Mouse (Mus musculus) gastrocnemius, postnatal 14 days (tissue): ENCODE data around the gene Mturn. TPM values are rescaled to one million over a fixed set of nuclear protein-coding genes. Genes with fewer than 3 reads are reported as not detected.

ENCODE experiments used
- DNase-seq: peaks from one replicate; pipeline ENCODE4 v3.0.0; 2021; ENCODE audit warnings: mixed read lengths
- intact Hi-C: fragments of 180-260 bp; cut with DNase I; formaldehyde crosslinking; loops from one replicate; pipeline ENCODE4 v1.15.1; 2025; ENCODE audit warnings: low total_unique reads
- long read RNA-seq, 2 experiments: library from polyadenylated mRNA; stranded (forward); transcript quantifications; one replicate each; pipeline ENCODE4 v2.0.0; 2021
- total RNA-seq, 2 experiments: library from RNA; stranded (reverse); gene quantifications; 2 replicates each; pipeline ENCODE4 v1.2.3; 2021

The Mturn gene
- total RNA-seq = 1 to 10 TPM; 6.9 to 8.0 TPM
- long read RNA-seq, experiment 1, full-length matches to known transcripts = 3 of 7 reads
- long read RNA-seq, experiment 1, partial matches to known transcripts = 0 of 7 reads
- long read RNA-seq, experiment 1, other reads (novel, unspliced or antisense) = 4 of 7 reads
- long read RNA-seq, experiment 2, full-length matches to known transcripts = 13 of 16 reads
- long read RNA-seq, experiment 2, partial matches to known transcripts = 0 of 16 reads
- long read RNA-seq, experiment 2, other reads (novel, unspliced or antisense) = 3 of 16 reads

DNA sequence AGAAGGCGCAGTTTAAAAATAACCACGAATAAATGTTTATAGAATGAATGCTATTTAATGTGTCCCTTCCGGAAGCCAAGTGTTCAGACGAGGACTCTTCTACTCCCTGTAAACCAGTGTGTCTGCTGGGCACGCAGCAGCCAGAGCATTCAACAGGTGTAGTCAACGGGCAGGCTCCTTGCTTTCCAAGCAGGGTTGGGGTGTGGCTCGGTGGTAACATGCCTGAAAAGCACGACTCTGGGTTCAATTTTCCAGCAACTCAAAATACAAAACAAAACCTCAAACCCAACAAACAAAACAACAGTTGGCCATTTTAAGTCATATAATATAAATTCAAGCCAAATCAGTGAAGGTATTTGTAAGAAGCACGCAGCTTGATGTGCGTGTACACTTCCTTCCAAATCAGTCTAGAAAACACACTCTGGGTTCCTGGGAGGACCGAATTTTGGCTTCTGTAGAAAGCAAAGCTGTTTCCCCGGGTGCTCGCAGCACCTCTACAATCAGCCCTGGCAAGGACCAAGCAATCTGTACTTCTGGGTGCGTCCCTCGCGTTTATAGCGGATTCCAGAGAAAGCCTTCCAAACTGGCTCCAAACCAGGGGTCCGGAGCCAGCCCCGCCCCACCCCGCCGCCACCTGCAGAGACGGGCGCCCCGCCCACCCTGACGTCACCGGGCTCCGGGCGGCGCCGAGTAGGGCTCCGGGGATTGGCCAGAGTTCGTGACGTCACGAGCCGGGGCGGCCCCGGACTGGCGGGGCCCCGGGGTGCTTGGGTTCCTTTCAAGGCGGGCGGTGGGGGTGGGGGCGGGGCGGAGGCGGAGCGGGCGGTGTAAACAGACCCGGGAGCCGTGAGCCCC, at the start of gene Mturn:
Mturn (plus strand) TSS at position 734 of the 855 bp plus-strand sequence.
- peak; percentile 99 for DNase-seq
- intact Hi-C loops = no loop called here

- intact Hi-C loops = no loop called here
Measured at GRCm38 (mm10) chr6:54639877-54640276, 41.5 kb upstream of the Mturn start.

DNA sequence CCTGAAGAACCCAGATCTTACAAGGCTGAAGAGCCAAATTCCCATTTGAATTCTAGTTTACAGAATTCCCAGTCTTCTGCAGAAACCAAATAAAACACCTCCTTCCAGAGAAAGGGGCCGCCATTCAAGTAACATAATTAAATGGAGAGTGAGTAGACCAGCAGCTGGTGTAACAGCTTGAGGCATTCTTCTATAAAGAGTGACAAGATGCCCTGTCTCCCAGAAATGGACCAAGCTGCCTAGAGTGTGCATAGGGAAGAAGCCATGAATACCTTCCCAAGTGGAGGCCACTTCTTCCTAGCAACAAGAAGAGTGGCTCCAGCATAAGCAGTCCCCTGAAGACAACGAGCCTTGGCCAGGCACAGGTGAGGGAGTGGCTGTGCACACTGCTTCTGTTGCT, 39.5 kb upstream of the Mturn start:
- intact Hi-C loops = no loop called here
- DNase-seq = no peak

More at GRCm38 (mm10) chr6:54639877-54640276, 41.5 kb upstream of the Mturn start:
- no peak for DNase-seq

DNA sequence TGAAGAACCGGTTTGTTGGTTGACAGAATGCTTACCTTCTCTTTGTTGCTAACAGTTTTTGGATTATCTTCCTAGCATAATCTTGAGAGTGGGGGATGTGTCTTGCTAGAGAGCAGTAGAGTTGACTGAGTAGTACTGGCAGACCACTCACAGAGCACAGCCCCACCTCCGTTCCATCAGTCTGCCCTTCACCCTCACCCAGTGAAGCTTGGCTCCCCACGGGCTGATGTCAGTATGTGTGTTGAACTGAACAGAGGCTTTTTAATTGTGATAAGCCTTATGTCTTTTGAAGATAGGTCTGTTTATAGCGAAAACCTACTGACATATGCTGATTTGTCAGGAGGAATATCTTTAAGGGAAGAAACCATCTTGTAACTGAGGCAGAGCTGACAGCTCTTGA, 38.2 kb upstream of the Mturn start:
- intact Hi-C loops = no loop called here
- DNase-seq = no peak

DNA sequence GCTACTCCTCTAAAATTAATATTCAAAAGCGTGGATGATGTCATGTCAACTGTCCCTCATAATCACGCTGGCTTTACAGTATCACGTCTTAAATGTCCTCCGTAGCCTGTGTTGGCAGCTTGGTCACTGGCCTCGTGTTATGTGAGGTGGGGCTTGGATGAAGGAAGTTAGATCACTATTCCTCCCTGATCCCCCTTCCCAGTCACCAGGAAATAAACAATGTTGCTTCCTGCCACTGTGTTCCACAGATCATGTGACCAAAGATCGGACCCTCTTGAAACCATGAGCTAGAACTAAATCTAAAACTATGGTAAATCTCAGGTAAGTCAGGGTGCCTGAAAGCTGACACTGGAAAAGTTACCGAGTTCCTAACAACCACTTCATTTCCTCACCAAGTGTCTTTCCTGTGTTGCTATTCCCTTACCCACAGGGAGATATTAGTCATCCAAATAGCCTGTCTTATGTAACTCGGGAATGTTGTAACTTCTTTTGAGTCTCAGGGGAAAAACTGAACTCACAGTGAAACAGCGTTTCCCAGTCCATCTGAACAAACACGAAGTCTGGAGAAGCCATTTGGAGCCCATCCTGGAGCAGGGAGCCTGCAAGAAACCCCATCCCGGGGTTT, 25.8 kb upstream of the Mturn start:
- intact Hi-C loops = no loop called here
- DNase-seq = peak; percentile 21

DNA sequence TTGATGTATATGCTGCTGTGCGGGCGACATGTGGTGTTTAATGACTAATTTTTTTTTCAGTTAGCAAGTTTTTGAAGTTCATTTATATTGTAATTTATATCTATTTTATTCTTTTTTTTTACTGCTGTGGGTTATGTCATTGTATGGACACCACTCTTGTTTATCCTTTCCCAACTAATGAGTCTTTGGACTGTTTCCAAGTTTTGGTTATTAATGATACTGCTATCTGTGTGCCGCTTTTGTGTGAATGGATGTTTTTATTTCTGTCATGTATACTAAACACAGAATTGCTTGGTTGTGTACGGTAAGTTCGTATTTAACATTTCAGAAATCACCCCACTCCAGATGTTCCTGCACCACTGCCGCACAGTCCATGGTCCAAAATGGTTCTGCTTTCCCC, 23.6 kb upstream of the Mturn start:
- intact Hi-C loops = no loop called here

GRCm38 (mm10) chr6:54669868-54670267, 11.6 kb upstream of the Mturn start:
- intact Hi-C loops = no loop called here
- no peak for DNase-seq

More for the DNA sequence above, 23.6 kb upstream of the Mturn start:
- no peak for DNase-seq

- intact Hi-C loops = no loop called here
- DNase-seq = no peak
Measured at GRCm38 (mm10) chr6:54672901-54673300, 8.5 kb upstream of the Mturn start.

- DNase-seq = no peak
- intact Hi-C loops = no loop called here
Measured at GRCm38 (mm10) chr6:54679686-54680085, 1.7 kb upstream of the Mturn start.

- intact Hi-C loops = no loop called here
- DNase-seq = peak; percentile 13
Measured at GRCm38 (mm10) chr6:54681746-54682428, 463 bp downstream of the Mturn start.

DNA sequence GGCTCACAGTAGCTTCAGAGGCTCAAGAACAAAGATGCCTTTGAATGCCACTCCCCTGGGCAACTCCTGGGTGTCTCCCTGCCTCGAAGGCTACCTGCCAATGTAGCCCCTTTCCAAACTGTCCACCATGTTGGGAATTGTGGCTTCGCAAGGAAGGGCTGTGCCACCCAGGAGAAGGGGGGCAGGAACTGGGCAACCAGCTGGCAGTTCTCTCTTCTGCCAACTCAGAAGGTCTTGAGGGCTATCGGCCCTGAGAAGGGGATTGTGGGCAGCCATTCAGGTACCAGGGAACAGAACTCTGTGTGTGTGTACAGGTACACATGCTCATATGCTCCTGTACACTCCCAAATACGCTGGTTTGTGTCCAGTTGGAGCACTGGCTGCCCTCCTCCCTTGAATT, 2.7 kb downstream of the Mturn start:
- DNase-seq = no peak
- intact Hi-C loops = no loop called here

GRCm38 (mm10) chr6:54685103-54685502, 3.7 kb downstream of the Mturn start:
- intact Hi-C loops = no loop called here

GRCm38 (mm10) chr6:54685716-54686395, 4.4 kb downstream of the Mturn start:
- intact Hi-C loops = no loop called here

More at GRCm38 (mm10) chr6:54685103-54685502, 3.7 kb downstream of the Mturn start:
- DNase-seq = no peak

GRCm38 (mm10) chr6:54686946-54687737, 5.7 kb downstream of the Mturn start:
- no peak for DNase-seq
- intact Hi-C loops = no loop called here

More at GRCm38 (mm10) chr6:54685716-54686395, 4.4 kb downstream of the Mturn start:
- DNase-seq = no peak

DNA sequence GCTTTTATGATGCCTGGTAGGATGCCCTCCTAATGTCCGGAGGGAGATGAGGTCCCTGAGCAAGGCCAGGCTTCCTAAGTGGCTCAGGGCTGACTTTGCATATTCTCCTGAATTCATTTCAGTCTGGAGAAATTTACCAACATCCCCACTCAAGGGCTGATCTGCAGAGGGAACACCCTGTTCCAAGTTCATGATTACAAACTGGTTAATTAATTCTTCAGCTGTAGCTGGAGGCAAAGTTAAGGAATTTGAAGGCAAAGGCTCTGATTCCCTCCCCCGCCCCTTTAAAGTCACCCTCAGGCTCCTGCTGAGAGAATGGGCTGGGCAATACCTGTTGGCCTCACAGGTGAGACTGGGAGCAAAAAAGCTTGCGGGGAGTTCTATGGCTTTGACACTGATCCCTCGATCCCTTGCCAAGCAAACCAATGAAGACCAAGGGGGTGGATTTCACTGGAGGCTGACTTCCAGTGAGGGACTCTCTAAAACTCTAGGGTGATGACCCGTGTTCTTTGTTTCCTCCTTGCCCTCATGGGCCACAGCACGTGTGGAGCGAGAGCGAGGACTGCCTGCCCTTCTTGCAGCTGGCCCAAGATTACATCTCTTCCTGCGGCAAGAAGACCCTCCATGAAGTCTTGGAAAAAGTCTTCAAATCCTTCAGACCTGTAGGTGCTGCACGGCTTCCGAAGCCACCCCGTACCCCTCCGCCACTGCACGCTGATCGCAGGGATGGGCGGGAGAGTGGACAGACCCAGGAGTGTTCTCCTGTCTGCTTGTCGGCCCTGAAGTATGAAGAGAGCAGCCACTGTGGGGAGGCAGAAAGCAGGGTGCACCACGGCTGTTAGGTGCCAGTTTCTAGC, 7.3 kb downstream of the Mturn start:
- intact Hi-C loops = no loop called here
- no peak for DNase-seq

DNA sequence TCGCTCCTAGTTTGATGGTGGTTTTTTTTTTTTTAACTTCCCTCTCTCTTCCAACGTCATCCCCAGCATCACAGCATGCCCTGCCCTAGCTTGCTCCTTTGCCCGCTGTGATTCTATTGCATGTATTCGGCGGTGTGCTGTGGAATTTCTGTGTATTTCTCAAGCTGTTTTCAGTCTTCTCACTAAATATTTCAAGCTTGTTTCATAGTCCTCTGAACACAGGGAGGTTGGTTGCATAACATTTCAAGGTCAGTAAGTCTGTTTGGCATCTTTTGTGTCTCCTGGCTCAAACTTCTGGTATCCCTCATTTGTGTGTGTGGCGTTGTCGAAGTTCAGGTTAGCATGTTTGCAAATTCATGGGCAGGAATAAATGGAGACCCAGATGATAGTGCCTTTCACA, 8.3 kb downstream of the Mturn start:
- intact Hi-C loops = no loop called here
- DNase-seq = no peak

DNA sequence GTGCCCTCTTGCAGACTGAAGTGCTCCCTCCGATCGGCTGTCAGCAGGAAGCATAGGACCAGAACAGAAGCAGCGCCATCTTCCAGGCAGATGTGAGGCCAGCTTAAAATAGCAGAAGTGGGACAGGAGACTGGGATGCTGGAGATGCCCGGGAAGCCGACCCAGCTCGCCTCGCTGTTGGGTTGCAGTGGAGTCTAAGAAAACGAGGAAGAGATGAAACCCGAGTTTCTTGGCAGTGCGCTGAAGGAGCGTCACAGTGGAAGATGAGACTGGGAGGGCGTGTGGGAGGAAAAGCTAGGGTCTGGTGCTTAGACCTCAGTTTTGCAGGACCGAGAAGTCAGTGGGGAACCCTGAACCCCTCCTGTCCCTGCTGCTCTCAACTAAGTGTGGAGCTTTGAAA, 9.4 kb downstream of the Mturn start:
- no peak for DNase-seq
- intact Hi-C loops = no loop called here
